Mouse (Mus musculus) A20 (cell line): ENCODE measurements around the gene Mus81.
A peak's percentile ranks its signal among the peaks of the same experiment; 100 is the strongest.
"Not testable (repeated sequence)": the region's sequence is repeated elsewhere in the genome, so short reads cannot be mapped to it uniquely, and the experiment has no call there.

Source experiments
- DNase-seq: peaks from one replicate; pipeline ENCODE4 v3.0.0-alpha.2; 2011; ENCODE audit warnings: low read depth, low spot score

The Mus81 gene

GRCm38 (mm10) chr19:5487768-5488550 lies at the start of gene Mus81:
Mus81 (minus strand) TSS chr19:5488402.
- peak; percentile 97 for DNase-seq

GRCm38 (mm10) chr19:5532520-5532919 lies 44.3 kb upstream of the Mus81 start:
- DNase-seq: no peak

GRCm38 (mm10) chr19:5530138-5530524 lies 41.9 kb upstream of the Mus81 start:
- DNase-seq: no peak

- DNase-seq: peak; percentile 95
Measured at GRCm38 (mm10) chr19:5529325-5530137, 41.3 kb upstream of the Mus81 start.

- DNase-seq: peak; percentile 70
Measured at GRCm38 (mm10) chr19:5525204-5525603, 37.0 kb upstream of the Mus81 start.

GRCm38 (mm10) chr19:5518721-5519120 lies 30.5 kb upstream of the Mus81 start:
- no peak for DNase-seq

- no peak for DNase-seq
Measured at GRCm38 (mm10) chr19:5516906-5517505, 28.8 kb upstream of the Mus81 start.

- peak; percentile 54 for DNase-seq
Measured at GRCm38 (mm10) chr19:5515840-5516777, 27.9 kb upstream of the Mus81 start.

- DNase-seq: no peak
Measured at GRCm38 (mm10) chr19:5513005-5513349, 24.8 kb upstream of the Mus81 start.

- peak; percentile 71 for DNase-seq
Measured at GRCm38 (mm10) chr19:5512091-5513004, 24.1 kb upstream of the Mus81 start.

- no peak for DNase-seq
Measured at GRCm38 (mm10) chr19:5511074-5511632, 23.0 kb upstream of the Mus81 start.

GRCm38 (mm10) chr19:5510031-5511026 lies 22.1 kb upstream of the Mus81 start, which contains the start of gene Snx32:
Snx32 (minus strand) TSS chr19:5510538.
- DNase-seq: peak; percentile 99

GRCm38 (mm10) chr19:5503687-5504086 lies 15.5 kb upstream of the Mus81 start, which contains the start of gene 1700020D05Rik:
1700020D05Rik (minus strand) TSS chr19:5503787.
- DNase-seq: no peak

- DNase-seq: no peak
Measured at GRCm38 (mm10) chr19:5500330-5500875, 12.2 kb upstream of the Mus81 start.

- DNase-seq: no peak
Measured at GRCm38 (mm10) chr19:5496052-5496370, 7.8 kb upstream of the Mus81 start.

GRCm38 (mm10) chr19:5495353-5496051 lies 7.3 kb upstream of the Mus81 start:
- DNase-seq: no peak

- no peak for DNase-seq
Measured at GRCm38 (mm10) chr19:5494314-5494713, 6.1 kb upstream of the Mus81 start.

GRCm38 (mm10) chr19:5493301-5493721 lies 5.1 kb upstream of the Mus81 start:
- not testable (repeated sequence) for DNase-seq
